Comparison of ENCODE assay signal across 9 mouse cellular contexts in the genomic region with DNA sequence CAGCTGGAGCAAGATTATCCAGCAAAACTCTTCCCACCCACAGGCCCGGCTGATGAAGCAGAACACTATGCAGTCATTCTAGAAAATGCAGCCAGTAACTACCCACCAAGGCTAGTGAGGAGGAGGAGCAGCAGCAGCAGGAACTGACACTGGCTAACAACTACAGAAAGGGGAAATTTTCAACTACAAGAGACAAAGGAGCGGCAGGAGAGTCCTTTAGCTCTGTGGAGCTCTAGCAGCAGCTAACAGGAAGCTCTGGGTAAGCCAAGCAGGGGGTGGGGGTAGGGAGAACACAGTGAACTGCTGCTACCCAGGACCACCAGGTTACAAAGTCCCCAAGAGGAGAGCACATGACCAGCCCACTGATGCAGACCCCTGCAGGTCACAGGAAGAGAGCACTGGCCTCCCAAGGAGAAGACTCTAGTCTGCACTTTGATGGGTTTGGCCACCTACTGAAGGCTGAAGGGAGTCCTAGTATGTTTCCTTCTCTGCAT. TPM values are rescaled to one million over a fixed set of nuclear protein-coding genes. Genes with fewer than 3 reads are reported as not detected.
DNase-seq lines count a peak whose midpoint lies in the region; ATAC-seq and TF ChIP-seq lines count a peak whose summit lies in the region.
"Had no signal": no experiment of that assay in that cellular context is flagged by ENCODE, and none has a peak within 500 bp of the region (broad histone marks: within the 10 kb centered on the region; RNA-seq: fewer than 3 reads in every experiment).

No protein-coding gene starts in this region.

- peaks cover 26% of the 10 kb centered on the region for H3K4me1 ChIP-seq in spleen, adult 2 months (ENCODE audit: control insufficient read depth, insufficient read depth, insufficient read length)
- H3K4me1 ChIP-seq in hindbrain, embryonic 12.5 days: peaks cover 29% of the 10 kb centered on the region

- ATAC-seq in hindbrain, embryonic 12.5 days (ENCODE audit: low FRiP score): no peak

- no peak overlapping the region for H3K4me2 ChIP-seq in hindbrain, embryonic 12.5 days (replicated peaks)

- no peak overlapping the region for H3K9ac ChIP-seq in hindbrain, embryonic 12.5 days

- TF ChIP-seq CTCF in spleen, adult 2 months (IDR thresholded peaks at IDR 0.05; ENCODE audit: extremely low read depth, insufficient read depth, insufficient read length, insufficient replicate concordance): no peak

- H3K4me3 ChIP-seq in spleen, adult 2 months (ENCODE audit: extremely low read depth, insufficient read depth, insufficient read length): no peak overlapping the region
- H3K4me3 ChIP-seq in hindbrain, embryonic 12.5 days: no peak overlapping the region

- H3K27me3 ChIP-seq in spleen, adult 2 months (ENCODE audit: control insufficient read depth, insufficient read depth, low read length): no peaks in the 10 kb centered on the region
- H3K27me3 ChIP-seq in hindbrain, embryonic 12.5 days: no peaks in the 10 kb centered on the region

- TF ChIP-seq POLR2A in spleen, adult 2 months (IDR thresholded peaks at IDR 0.05; ENCODE audit: low read depth, low read length): no peak

- DNase-seq in frontal cortex, adult 2 months (ENCODE audit: extremely low spot score in 1 of 2, low spot score in 1 of 2): peak; percentile 52 to 77
- DNase-seq in frontal cortex, postnatal 14 days (ENCODE audit: low spot score in 2 of 2): no peak
- DNase-seq in spleen, adult 2 months (ENCODE audit: low read depth in 1 of 2, low spot score in 2 of 2): peak in 1 of 2 experiments; percentile 25
- no peak for DNase-seq in spleen, postnatal 10 days (ENCODE audit: low spot score in 2 of 2)
- DNase-seq in neural tube, embryonic 10.5 days (ENCODE audit: extremely low spot score, low spot score): peak; percentile 23
- no peak for DNase-seq in spleen, postnatal 14 days (ENCODE audit: low spot score in 2 of 2)
- no peak for DNase-seq in urinary bladder, adult 2 months (ENCODE audit: low spot score)

- no peaks in the 10 kb centered on the region for H3K9me3 ChIP-seq in hindbrain, embryonic 12.5 days (replicated peaks)

- 8% methylated on average over 2 of the region's 2 CpGs for WGBS in spleen, adult 2 months
- WGBS in hindbrain, embryonic 12.5 days: 6% methylated on average over 2 of the region's 2 CpGs

- H3K27ac ChIP-seq in spleen, adult 2 months (ENCODE audit: insufficient read depth, low read length): peak overlapping the region; percentile 58
- H3K27ac ChIP-seq in hindbrain, embryonic 12.5 days: peak overlapping the region; percentile 49; the same call in 1 of the 2 replicates

- H3K36me3 ChIP-seq in spleen, adult 2 months (ENCODE audit: control insufficient read depth, insufficient read depth, low read length): no peaks in the 10 kb centered on the region
- H3K36me3 ChIP-seq in hindbrain, embryonic 12.5 days: no peaks in the 10 kb centered on the region

RNA-seq across cellular contexts. Expression of gene A730071L15Rik, which starts 21.1 kb away (rescaled TPM):
- polyA plus RNA-seq in frontal cortex, adult 2 months (2012; rRNA removed): 0.27 TPM in 1 of 2 replicates, not detected in the other
- polyA plus RNA-seq in spleen, adult 2 months (2012; rRNA removed): 0.07 and 0.09 TPM in 2 replicates
- polyA plus RNA-seq in hindbrain, embryonic 12.5 days (2016; fragmentation: Nextera tagmentation; extraction: Ambion mirVana): 0.40 and 0.41 TPM in 2 replicates
- 0.31 and 0.32 TPM in 2 replicates for polyA plus RNA-seq in urinary bladder, adult 2 months (2012; rRNA removed)

RNA-seq across cellular contexts. Expression of gene Nudcd3, which starts 21.5 kb away (rescaled TPM):
- polyA plus RNA-seq in frontal cortex, adult 2 months (2012; rRNA removed): 96.6 and 104 TPM in 2 replicates
- 20.0 and 27.0 TPM in 2 replicates for polyA plus RNA-seq in spleen, adult 2 months (2012; rRNA removed)
- 57.7 and 58.6 TPM in 2 replicates for polyA plus RNA-seq in hindbrain, embryonic 12.5 days (2016; fragmentation: Nextera tagmentation; extraction: Ambion mirVana)
- 49.9 and 57.6 TPM in 2 replicates for polyA plus RNA-seq in urinary bladder, adult 2 months (2012; rRNA removed)

RNA-seq across cellular contexts. Expression of gene Npc1l1, which starts 51.2 kb away (rescaled TPM):
- polyA plus RNA-seq in frontal cortex, adult 2 months (2012; rRNA removed): 1.2 and 1.4 TPM in 2 replicates
- 0.19 and 0.21 TPM in 2 replicates for polyA plus RNA-seq in spleen, adult 2 months (2012; rRNA removed)
- 0.05 TPM in 1 of 2 replicates, not detected in the other for polyA plus RNA-seq in hindbrain, embryonic 12.5 days (2016; fragmentation: Nextera tagmentation; extraction: Ambion mirVana)
- 0.16 and 0.18 TPM in 2 replicates for polyA plus RNA-seq in urinary bladder, adult 2 months (2012; rRNA removed)
- polyA plus RNA-seq: heart, embryonic 14.5 days had no signal

Comparison
In these comparisons a context has a peak if more than half of its experiments do, and no peak if none do; other contexts are left out.
1. DNase-seq: peak in frontal cortex, adult 2 months (2 of 2) and neural tube, embryonic 10.5 days (single experiment); none in frontal cortex, postnatal 14 days (0 of 2), spleen, postnatal 10 days (0 of 2), spleen, postnatal 14 days (0 of 2) and urinary bladder, adult 2 months (single experiment).